Mouse (Mus musculus): ENCODE measurements around the gene Rps18. TPM values are rescaled to one million over a fixed set of nuclear protein-coding genes. Genes with fewer than 3 reads are reported as not detected.
A peak's percentile ranks its signal among the peaks of the same experiment; 100 is the strongest.

Rps18 gene
- polyA plus RNA-seq, 1 experiment from 2014 or later, result 1,510 TPM

DNA sequence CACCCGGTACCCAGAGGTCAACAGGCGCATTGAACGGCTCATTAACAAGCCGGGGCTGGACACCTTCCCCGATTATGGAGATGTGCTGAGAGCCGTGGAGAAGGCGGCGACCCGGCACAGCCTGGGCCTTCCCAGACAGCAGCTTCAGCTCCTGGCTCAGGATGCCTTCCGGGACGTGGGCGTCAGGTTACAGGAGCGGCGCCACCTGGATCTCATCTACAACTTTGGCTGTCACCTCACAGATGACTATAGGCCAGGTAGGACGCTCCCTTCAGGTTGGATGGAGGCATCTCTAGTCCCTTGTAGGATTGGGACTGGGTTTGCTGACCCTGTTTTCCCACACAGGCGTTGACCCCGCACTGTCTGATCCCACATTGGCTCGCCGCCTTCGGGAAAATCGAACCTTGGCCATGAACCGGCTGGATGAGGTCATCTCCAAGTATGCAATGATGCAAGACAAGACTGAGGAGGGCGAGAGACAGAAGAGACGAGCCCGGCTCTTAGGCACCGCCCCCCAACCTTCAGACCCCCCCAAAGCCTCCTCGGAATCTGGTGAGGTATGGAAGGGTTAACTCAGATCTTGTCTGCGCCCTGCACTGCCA lies 43.9 kb downstream of the Rps18 start:
- peaks cover 39% of the 10 kb centered on the region for H3K36me3 ChIP-seq (replicated peaks; ENCODE audit: insufficient read depth, low read length)
- peaks cover 36% of the 10 kb centered on the region for H3K4me1 ChIP-seq (ENCODE audit: insufficient read depth)
- no peak overlapping the region for H3K4me2 ChIP-seq (ENCODE audit: low read depth, low read length)
- no peak overlapping the region for H3K27ac ChIP-seq (ENCODE audit: low read depth)
- DNase-seq (no peak), ATAC-seq (no peak)
- TF ChIP-seq CTCF (IDR thresholded peaks at IDR 0.05; ENCODE audit: low read depth) (no peak), EP300 (IDR thresholded peaks at IDR 0.05; ENCODE audit: low read depth) (no peak)
- H3K9ac ChIP-seq (replicated peaks), result no peak overlapping the region
- H3K27me3 ChIP-seq (ENCODE audit: insufficient read depth, low read length), result no peaks in the 10 kb centered on the region
- no peak overlapping the region for H3K4me3 ChIP-seq (ENCODE audit: low read depth, low read length)
- no peaks in the 10 kb centered on the region for H3K9me3 ChIP-seq (ENCODE audit: low read length)
- WGBS (ENCODE audit: insufficient replicate concordance), result 91% methylated on average over 28 of the region's 28 CpGs

DNA sequence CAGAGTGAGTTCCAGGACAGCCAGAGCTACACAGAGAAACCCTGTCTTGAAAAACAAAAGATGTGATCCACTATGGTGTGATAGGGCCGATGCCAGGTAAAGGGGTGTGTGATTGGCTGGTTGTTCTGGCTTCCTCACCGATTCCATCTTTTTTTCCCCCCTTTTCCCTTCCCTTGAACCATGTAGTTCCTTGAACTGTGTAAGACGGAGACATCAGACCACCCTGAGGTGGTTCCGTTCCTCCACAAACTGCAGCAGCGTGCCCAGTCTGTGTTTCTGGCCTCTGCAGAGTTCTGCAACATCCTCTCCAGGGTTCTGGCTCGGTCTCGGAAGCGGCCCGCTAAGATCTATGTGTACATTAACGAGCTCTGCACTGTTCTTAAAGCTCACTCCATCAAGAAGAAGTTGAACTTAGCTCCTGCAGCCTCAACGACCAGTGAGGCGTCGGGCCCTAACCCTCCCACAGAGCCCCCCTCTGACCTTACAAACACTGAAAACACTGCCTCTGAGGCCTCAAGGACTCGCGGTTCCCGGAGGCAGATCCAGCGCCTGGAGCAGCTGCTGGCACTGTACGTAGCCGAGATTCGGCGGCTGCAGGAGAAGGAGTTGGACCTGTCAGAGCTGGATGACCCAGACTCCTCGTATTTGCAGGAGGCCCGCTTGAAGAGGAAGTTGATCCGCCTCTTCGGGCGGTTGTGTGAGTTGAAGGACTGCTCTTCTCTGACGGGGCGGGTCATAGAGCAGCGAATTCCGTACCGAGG lies 44.6 kb downstream of the Rps18 start:
- TF ChIP-seq EP300 (IDR thresholded peaks at IDR 0.05; ENCODE audit: low read depth) (no peak), CTCF (IDR thresholded peaks at IDR 0.05; ENCODE audit: low read depth) (no peak)
- H3K4me3 ChIP-seq (ENCODE audit: low read depth, low read length), result no peak overlapping the region
- H3K9me3 ChIP-seq (ENCODE audit: low read length), result no peaks in the 10 kb centered on the region
- ATAC-seq, result no peak
- no peak for DNase-seq
- no peaks in the 10 kb centered on the region for H3K27me3 ChIP-seq (ENCODE audit: insufficient read depth, low read length)
- no peak overlapping the region for H3K9ac ChIP-seq (replicated peaks)
- H3K36me3 ChIP-seq (replicated peaks; ENCODE audit: insufficient read depth, low read length), result peaks cover 38% of the 10 kb centered on the region
- H3K4me1 ChIP-seq (ENCODE audit: insufficient read depth), result peaks cover 29% of the 10 kb centered on the region
- WGBS (ENCODE audit: insufficient replicate concordance), result 89% methylated on average over 31 of the region's 31 CpGs
- H3K27ac ChIP-seq (ENCODE audit: low read depth), result no peak overlapping the region
- H3K4me2 ChIP-seq (ENCODE audit: low read depth, low read length), result peak overlapping the region; percentile 97; the same call in 1 of the 2 replicates

DNA sequence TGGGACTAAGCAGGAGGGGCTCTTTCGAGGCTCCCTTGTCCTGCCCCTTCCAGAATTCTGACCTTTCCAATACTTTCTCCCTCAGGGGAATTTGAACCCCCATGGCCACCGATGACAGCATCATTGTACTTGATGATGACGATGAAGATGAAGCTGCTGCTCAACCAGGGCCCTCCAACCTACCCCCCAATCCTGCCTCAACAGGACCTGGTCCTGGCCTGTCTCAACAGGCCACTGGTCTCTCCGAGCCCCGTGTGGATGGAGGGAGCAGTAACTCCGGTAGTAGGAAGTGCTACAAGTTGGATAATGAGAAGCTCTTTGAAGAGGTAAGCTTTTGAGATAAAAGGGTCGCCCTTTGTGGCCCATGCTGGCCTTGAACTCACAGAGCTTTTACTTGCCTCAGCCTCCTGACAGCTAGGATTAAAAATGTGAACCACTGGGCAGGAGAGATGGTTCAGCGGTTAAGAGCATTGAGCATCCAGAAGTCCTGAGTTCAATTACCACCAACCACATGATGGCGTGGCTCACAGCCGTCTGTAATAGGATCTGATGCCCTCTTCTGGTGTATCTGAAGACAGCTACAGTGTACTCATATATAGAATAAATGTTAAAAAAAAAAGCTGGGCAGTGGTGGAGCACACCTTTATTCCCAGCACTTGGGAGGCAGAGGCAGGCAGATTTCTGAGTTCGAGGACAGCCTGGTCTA lies 45.3 kb downstream of the Rps18 start:
- Histone ChIP-seq H3K9ac (replicated peaks) (peak overlapping the region; percentile 95), H3K4me3 (ENCODE audit: low read depth, low read length) (peak overlapping the region; percentile 88), H3K9me3 (ENCODE audit: low read length) (no peaks in the 10 kb centered on the region), H3K27ac (ENCODE audit: low read depth) (peak overlapping the region; percentile 100), H3K36me3 (replicated peaks; ENCODE audit: insufficient read depth, low read length) (peaks cover 38% of the 10 kb centered on the region), H3K27me3 (ENCODE audit: insufficient read depth, low read length) (no peaks in the 10 kb centered on the region), H3K4me2 (ENCODE audit: low read depth, low read length) (peak overlapping the region; percentile 97), H3K4me1 (ENCODE audit: insufficient read depth) (peaks cover 29% of the 10 kb centered on the region)
- WGBS (ENCODE audit: insufficient replicate concordance), result 47% methylated on average over 11 of the region's 11 CpGs
- ATAC-seq, result no peak
- DNase-seq, result no peak
- peak; percentile 55 for TF ChIP-seq CTCF (IDR thresholded peaks at IDR 0.05; ENCODE audit: low read depth)
- TF ChIP-seq EP300 (IDR thresholded peaks at IDR 0.05; ENCODE audit: low read depth), result no peak

DNA sequence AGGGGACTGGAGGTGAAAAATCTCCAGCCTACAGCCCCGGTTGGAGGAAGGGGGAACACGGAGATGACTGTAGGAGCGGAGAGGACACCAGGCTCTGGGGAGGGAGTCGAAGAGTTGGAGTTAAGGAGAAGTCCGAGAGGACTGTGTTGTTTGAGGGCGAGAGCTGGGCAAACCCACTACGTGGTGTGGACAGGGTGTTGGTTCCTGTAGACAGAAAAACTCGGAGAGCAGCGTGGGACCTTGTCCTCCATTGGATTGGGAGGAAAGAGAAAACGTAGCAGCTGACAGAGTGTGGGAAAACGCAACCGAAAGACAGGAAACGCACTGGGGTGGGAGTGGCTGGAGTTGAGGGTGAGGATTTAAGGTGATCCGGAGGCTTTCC lies 45.9 kb downstream of the Rps18 start:
- TF ChIP-seq CTCF (IDR thresholded peaks at IDR 0.05; ENCODE audit: low read depth) (no peak), EP300 (IDR thresholded peaks at IDR 0.05; ENCODE audit: low read depth) (no peak)
- DNase-seq (peak; percentile 70), ATAC-seq (peak; percentile 13)
- H3K4me1 ChIP-seq (ENCODE audit: insufficient read depth), result peaks cover 25% of the 10 kb centered on the region
- peak overlapping the region; percentile 95 for H3K9ac ChIP-seq (replicated peaks)
- H3K4me2 ChIP-seq (ENCODE audit: low read depth, low read length), result peak overlapping the region; percentile 97
- H3K4me3 ChIP-seq (ENCODE audit: low read depth, low read length), result peak overlapping the region; percentile 88
- H3K36me3 ChIP-seq (replicated peaks; ENCODE audit: insufficient read depth, low read length), result peaks cover 34% of the 10 kb centered on the region
- no peaks in the 10 kb centered on the region for H3K9me3 ChIP-seq (ENCODE audit: low read length)
- H3K27ac ChIP-seq (ENCODE audit: low read depth), result peak overlapping the region; percentile 100
- WGBS (ENCODE audit: insufficient replicate concordance), result 2% methylated on average over 14 of the region's 14 CpGs
- H3K27me3 ChIP-seq (ENCODE audit: insufficient read depth, low read length), result no peaks in the 10 kb centered on the region

DNA sequence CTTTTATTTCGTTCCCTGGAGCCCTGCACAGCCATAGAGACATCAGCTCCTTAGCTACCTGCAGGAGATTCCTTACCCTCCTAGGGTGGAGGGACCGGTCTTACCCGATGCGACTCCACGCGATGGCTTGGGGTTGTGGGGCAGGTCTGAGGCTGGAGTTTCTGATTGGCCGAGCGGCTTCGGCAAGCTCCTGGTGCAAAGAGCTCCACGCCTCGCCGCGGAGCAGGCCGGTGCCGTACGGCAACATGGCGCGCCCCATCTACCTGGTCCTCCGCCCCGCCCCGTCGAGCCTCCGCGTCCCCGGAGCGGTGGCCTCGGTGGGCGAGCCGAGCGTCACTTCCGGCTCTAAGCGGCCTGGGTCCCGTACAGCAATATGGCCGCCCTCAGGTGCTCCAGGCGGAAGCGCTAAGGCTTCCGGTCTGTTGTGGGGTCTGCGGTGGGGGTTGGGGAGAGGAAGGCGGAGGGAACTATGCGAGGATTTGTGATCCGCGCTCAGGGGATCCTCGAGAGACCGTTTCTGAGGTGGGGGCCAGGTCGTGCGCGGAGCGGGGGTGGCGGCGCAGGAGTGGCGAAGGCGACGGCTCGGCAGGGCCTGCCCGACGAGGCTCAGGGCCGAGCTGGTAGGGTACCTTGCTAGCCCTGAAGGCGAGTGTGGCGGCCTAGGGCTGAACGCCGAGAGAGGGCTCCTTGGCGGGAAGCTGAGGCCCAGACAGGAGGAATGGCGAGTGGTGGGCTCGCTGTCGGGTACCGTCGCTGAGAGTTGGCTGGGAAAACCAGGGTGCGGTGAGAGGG lies 46.5 kb downstream of the Rps18 start, which contains the start of gene Daxx:
TSS of gene Daxx (plus strand) at position 338 of the 792 bp plus-strand sequence.
- no peaks in the 10 kb centered on the region for H3K9me3 ChIP-seq (ENCODE audit: low read length)
- TF ChIP-seq EP300 (IDR thresholded peaks at IDR 0.05; ENCODE audit: low read depth), result peak; percentile 21; the same call in 1 of the 2 replicates
- TF ChIP-seq CTCF (IDR thresholded peaks at IDR 0.05; ENCODE audit: low read depth), result peak; percentile 2; the same call in 1 of the 2 replicates
- peak within 1 kb of the TSS; percentile 100 for H3K27ac ChIP-seq (ENCODE audit: low read depth)
- H3K4me2 ChIP-seq (ENCODE audit: low read depth, low read length), result peak within 1 kb of the TSS; percentile 97
- peaks cover 30% of the 10 kb centered on the region for H3K36me3 ChIP-seq (replicated peaks; ENCODE audit: insufficient read depth, low read length)
- ATAC-seq, result peak; percentile 95
- H3K9ac ChIP-seq (replicated peaks), result peak within 1 kb of the TSS; percentile 95
- peaks cover 24% of the 10 kb centered on the region for H3K4me1 ChIP-seq (ENCODE audit: insufficient read depth)
- peak within 1 kb of the TSS; percentile 88 for H3K4me3 ChIP-seq (ENCODE audit: low read depth, low read length)
- peak; percentile 99 for DNase-seq
- no peaks in the 10 kb centered on the region for H3K27me3 ChIP-seq (ENCODE audit: insufficient read depth, low read length)
- under 1% methylated on average over 68 of the region's 68 CpGs for WGBS (ENCODE audit: insufficient replicate concordance)
